In genomic region chrX:142838841-142839240, GRCm38 (mm10) we compare ENCODE assay signal across 17 mouse cellular contexts.
"Had no signal": no experiment of that assay in that cellular context is flagged by ENCODE, and none has a peak within 500 bp of the region (broad histone marks: within the 10 kb centered on the region; RNA-seq: fewer than 3 reads in every experiment).

No protein-coding gene starts in this region.

- H3K4me1 ChIP-seq: limb, embryonic 15.5 days; liver, embryonic 12.5 days; midbrain, embryonic 10.5 days; neural tube, embryonic 15.5 days; stomach, embryonic 15.5 days had no signal

- H3K9ac ChIP-seq: limb, embryonic 15.5 days; liver, embryonic 12.5 days; lung, embryonic 14.5 days; neural tube, embryonic 15.5 days; stomach, embryonic 15.5 days had no signal

- H3K36me3 ChIP-seq: limb, embryonic 15.5 days; neural tube, embryonic 15.5 days; stomach, embryonic 15.5 days had no signal

- H3K4me3 ChIP-seq: limb, embryonic 15.5 days; liver, embryonic 12.5 days; midbrain, embryonic 10.5 days; myocyte; neural tube, embryonic 15.5 days; stomach, embryonic 15.5 days had no signal

- H3K27ac ChIP-seq: kidney, postnatal 0 days; limb, embryonic 15.5 days; liver, embryonic 12.5 days; midbrain, embryonic 10.5 days; neural tube, embryonic 15.5 days; stomach, embryonic 15.5 days had no signal

- H3K4me2 ChIP-seq: limb, embryonic 15.5 days; liver, embryonic 12.5 days; lung, embryonic 14.5 days; neural tube, embryonic 15.5 days; stomach, embryonic 15.5 days had no signal

- H3K27me3 ChIP-seq: liver, embryonic 12.5 days; neural tube, embryonic 15.5 days; stomach, embryonic 15.5 days had no signal

- DNase-seq: kidney, postnatal 36 days; layer of hippocampus, adult 9-11 months; layer of hippocampus, postnatal 36 days; lung, embryonic 14.5 days; lung, postnatal 10 days; lung, postnatal 4 days; midbrain, embryonic 14.5 days; right cerebral cortex, postnatal 14 days; thymus, adult 18-20 months; thymus, postnatal 14 days had no signal

- H3K9me3 ChIP-seq: limb, embryonic 15.5 days; liver, embryonic 12.5 days; midbrain, embryonic 10.5 days; neural tube, embryonic 15.5 days; stomach, embryonic 15.5 days had no signal

- ATAC-seq: liver, embryonic 12.5 days had no signal
